Mouse (Mus musculus) kidney, adult 18-20 months (tissue): ENCODE results near the gene Asb13.

Experiments
- DNase-seq: peaks from one replicate; pipeline ENCODE4 v3.0.0; 2021

The Asb13 gene

GRCm38 (mm10) chr13:3665308-3665723 is 31.5 kb downstream of the Asb13 start:
- peak; percentile 87 for DNase-seq

- DNase-seq, result peak; percentile 23
Observed at GRCm38 (mm10) chr13:3667288-3667873, 33.5 kb downstream of the Asb13 start.

- DNase-seq, result no peak
Observed at GRCm38 (mm10) chr13:3668068-3668467, 34.2 kb downstream of the Asb13 start.

GRCm38 (mm10) chr13:3669611-3670010 is 35.8 kb downstream of the Asb13 start:
- DNase-seq, result no peak

GRCm38 (mm10) chr13:3670039-3670438 is 36.2 kb downstream of the Asb13 start:
- peak; percentile 71 for DNase-seq

- no peak for DNase-seq
Observed at GRCm38 (mm10) chr13:3673151-3673550, 39.3 kb downstream of the Asb13 start.

- no peak for DNase-seq
Observed at GRCm38 (mm10) chr13:3673622-3674021, 39.8 kb downstream of the Asb13 start.

- DNase-seq, result no peak
Observed at GRCm38 (mm10) chr13:3675855-3676254, 42.0 kb downstream of the Asb13 start.

GRCm38 (mm10) chr13:3679098-3679497 is 45.3 kb downstream of the Asb13 start:
- DNase-seq, result no peak

- no peak for DNase-seq
Observed at GRCm38 (mm10) chr13:3686306-3686705, 52.5 kb downstream of the Asb13 start.

GRCm38 (mm10) chr13:3694599-3695343 is 60.9 kb downstream of the Asb13 start:
- DNase-seq, result peak; percentile 57

GRCm38 (mm10) chr13:3696977-3697735 is 63.3 kb downstream of the Asb13 start:
- no peak for DNase-seq

GRCm38 (mm10) chr13:3700752-3701151 is 66.9 kb downstream of the Asb13 start:
- DNase-seq, result peak; percentile 17
